Mouse (Mus musculus): ENCODE data around the gene Ric3.

DNA sequence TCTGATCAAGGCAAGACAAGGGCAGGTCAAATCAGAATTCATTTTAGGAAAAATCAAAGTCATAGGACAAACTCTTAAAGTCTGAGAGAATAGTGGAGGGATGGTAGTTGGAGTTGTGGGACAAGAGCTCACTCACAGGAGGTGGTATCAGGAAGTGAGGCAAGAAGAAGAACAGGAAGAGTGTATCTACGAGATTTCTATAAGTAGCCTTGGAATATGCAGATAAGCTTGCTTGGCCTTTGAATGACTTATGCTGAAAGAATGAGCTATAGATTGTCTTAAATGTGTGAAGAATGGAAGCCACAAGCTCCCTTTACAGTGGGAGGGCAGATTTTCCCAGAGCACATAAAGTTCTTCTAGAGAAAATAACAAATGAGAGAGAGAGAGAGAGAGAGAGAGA, 21.8 kb upstream of the Ric3 start:
- TF ChIP-seq POLR2A (IDR thresholded peaks at IDR 0.05; ENCODE audit: borderline replicate concordance, extremely low read depth, low read depth, low read length) (no peak), CTCF (IDR thresholded peaks at IDR 0.05; ENCODE audit: insufficient read depth, low read length) (no peak)

All from lung, adult 2 months (tissue).